Mouse (Mus musculus) layer of hippocampus, postnatal 25 days (tissue): ENCODE results near the gene Rmi1. TPM values are rescaled to one million over a fixed set of nuclear protein-coding genes. Genes with fewer than 3 reads are reported as not detected.
"Not testable (repeated sequence)": the region's sequence is repeated elsewhere in the genome, so short reads cannot be mapped to it uniquely, and the experiment has no call there.

Source experiments
- DNase-seq, 2 experiments: peaks; one replicate each; pipeline ENCODE4 v3.0.0; 2022; ENCODE audit warnings: mixed read lengths in 2 of 2, low spot score in 1 of 2; ENCODE audit errors: extremely low spot score in 1 of 2
- total RNA-seq, 2 experiments: library from RNA; stranded (reverse); gene quantifications; 2 replicates each; pipeline ENCODE4 v1.2.3; 2021

Gene Rmi1
- 10 to 100 TPM; 17.1 to 17.9 TPM for total RNA-seq

DNA sequence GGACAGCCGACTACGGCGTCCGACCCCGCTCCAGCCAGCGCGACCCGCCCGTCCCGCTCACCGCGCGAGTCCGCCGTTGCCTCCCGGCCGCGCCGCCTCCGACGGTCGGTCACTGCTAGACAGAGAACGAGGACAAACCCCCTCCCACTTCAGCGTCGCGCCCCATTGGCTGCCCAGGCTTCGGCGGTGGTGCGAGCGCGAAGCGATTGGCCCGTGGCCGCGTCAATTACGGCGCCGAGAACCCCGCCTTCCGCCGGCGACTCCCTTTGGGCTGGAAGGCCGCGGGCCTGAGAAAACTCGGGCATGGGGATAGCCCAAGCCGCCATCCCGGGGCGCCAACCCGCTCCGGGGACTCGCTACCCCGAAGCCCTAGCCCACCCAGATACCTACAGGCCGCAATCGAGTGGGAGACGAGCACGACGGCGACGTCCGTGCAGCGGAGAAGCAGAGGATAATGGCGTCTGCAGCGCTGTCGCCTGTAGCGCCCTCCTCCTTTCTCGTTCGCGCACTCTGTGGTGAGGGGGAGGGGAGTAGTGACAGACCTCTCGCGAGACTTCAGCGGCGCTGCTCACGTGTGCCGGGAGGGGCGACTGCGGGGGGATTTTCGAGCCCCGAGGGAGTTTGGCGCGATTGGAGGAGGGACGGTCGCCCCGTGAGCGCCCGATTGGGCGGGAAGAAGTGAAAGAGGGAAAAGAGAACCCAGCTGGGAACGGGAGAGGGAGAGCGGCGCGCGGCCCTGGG lies at the start of gene Rmi1:
TSS of gene Rmi1 (plus strand) at position 246 of the 741 bp plus-strand sequence.
- peak; percentile 97 to 99 for DNase-seq

GRCm38 (mm10) chr13:58352996-58353395 lies 49.1 kb upstream of the Rmi1 start:
- no peak for DNase-seq

DNA sequence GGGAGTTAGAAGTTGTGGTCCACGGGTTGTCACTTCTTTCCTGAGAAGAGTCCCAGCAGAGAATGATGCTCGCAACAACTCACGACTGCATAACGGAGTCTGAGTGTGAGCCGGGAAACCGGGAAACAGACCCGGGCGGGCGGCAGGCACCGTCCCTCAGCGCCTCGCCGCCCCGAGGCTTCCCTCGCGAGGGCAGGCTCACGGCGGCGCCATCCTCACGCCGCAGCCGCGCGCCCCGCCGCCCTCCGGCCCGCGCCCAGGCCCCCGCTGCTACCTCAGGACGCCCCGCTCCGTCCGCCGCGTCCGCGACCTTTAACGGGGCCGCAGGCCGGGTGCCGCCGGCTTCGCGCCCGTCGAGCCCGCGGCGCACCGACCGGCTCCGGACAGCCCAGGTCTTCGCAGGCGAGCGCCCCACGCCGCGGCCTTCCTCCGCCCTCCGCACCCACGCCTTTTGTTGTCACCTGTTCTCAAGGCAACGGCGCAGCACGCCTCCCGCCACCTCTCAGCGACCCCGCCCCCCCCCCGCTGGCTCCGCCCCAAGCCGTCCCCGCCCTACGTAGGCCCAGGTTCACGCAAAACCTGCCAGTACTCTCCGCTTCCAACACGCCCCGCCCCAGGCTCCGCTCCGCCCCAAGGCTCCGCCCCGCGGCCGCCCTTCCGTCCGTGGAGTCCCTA lies 43.3 kb upstream of the Rmi1 start, which contains the start of gene Kif27:
TSS of gene Kif27 (minus strand) at position 494 of the 675 bp plus-strand sequence.
- peak; percentile 28 to 40 for DNase-seq

DNA sequence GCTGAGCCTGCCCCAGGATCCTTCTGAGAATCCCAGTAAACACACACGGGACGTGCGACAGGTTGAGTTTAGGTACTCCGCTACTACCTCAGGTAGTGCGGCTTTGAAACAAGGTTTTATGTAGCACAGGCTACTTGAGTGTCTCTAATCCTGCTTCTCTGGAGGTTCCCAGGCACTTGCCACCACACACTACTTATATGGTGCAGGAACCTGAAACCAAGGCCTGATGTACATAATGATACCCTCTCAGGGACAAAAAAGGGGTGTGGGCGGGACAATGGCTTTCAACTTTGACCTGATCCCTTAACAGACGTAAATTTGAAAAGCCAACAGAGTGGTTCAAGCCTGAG lies 42.8 kb upstream of the Rmi1 start:
- no peak for DNase-seq

DNA sequence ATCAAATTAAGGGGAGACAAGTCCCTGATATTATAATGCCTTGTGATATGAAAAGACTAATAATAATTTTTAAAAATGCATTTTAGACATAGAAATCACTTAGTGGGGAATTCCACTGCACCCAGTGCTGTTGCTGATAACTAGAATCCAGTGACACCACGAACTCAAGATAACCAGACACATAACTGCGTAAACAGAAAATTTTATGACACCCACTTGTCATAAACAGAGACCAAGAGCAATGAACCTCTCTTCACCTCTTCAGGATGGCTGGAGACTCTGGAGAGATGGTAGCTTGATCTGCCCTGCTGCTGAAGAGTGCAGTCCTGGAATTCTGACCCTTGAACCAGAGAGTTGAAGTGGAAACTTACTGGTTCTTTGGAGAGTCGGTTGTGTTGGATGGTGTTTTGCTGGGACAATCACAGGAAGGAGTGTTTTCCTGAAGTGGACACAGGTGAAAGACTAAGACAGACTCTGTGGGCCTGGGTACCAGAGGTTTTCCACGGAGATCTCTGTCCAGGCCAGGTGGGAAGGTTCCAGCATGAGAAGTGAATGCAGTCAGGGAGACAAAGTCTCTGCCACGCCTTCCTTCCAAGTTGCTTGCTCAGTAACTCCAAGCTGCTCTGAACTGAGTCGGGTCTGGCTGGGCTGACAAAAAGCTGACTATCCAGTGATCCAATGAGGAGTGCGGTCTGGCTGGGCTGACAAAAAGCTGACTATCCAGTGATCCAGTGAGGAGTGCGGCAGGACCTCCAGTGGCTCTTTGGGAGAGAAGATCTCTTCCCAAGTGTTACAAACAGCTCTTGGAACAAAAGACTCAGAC lies 37.5 kb upstream of the Rmi1 start:
- DNase-seq: no peak

DNA sequence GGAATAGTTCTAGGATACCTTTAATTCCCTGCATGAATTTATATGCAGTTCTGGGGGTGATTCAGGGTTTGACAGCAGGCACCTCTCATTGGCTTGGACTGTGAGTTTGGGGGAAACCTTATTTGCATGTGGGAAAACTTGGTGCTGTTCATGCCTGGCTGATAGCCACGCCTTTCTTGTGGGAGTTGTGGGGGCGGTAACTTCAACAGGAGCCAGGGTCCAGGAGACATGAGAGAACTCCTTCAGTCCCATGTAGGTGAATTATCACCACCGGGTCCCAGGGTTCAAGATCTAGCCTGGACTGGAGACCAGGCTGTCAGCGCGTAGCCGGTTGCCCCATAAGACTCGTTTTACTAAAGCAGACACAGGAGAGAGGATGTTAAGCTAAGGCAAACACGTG lies 36.9 kb upstream of the Rmi1 start:
- not testable (repeated sequence) for DNase-seq

DNA sequence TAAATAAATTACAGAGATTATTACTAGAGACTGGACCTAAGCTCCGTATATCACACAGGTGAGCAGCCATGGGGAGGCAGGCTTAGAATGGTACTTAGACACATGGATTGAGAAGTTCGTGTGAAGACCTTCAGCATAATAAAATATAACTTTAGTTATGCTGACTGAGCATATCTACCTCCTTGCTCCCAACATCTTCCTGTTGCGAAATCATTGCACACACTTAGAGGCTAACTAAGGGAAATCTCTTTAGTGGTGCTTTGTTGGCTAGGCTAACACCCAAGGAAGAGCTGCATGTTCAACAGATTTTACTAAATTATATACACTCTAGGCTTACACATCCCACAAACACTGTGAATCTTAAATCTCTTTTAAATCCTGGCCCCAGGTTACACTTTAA lies 35.7 kb upstream of the Rmi1 start:
- DNase-seq: no peak

GRCm38 (mm10) chr13:58367641-58368040 lies 34.4 kb upstream of the Rmi1 start:
- DNase-seq: no peak

GRCm38 (mm10) chr13:58368835-58369234 lies 33.2 kb upstream of the Rmi1 start:
- no peak for DNase-seq

GRCm38 (mm10) chr13:58372278-58373152 lies 29.5 kb upstream of the Rmi1 start:
- DNase-seq: no peak

DNA sequence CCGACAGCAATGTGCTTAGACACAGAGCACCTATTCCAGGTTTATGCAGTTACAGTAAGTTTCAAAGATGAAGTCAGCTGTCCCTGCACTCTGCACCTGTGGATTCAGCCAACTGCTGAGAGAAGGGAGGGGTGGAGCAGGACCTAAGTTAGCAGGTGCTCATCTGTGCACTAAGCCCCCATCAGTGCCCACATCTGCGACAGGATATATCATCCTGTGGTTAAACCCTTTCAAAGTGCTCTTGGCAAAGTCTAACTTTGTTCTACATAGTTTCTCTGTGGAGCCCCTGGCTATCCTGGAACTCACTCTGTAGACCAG lies 28.9 kb upstream of the Rmi1 start:
- no peak for DNase-seq

- no peak for DNase-seq
These were observed 17.7 kb upstream of the Rmi1 start for GRCm38 (mm10) chr13:58384371-58384770.

GRCm38 (mm10) chr13:58384779-58385546 lies 17.1 kb upstream of the Rmi1 start, which contains the start of gene 2210016F16Rik:
2210016F16Rik (minus strand) TSS chr13:58385225.
- DNase-seq: peak; percentile 38 to 40

DNA sequence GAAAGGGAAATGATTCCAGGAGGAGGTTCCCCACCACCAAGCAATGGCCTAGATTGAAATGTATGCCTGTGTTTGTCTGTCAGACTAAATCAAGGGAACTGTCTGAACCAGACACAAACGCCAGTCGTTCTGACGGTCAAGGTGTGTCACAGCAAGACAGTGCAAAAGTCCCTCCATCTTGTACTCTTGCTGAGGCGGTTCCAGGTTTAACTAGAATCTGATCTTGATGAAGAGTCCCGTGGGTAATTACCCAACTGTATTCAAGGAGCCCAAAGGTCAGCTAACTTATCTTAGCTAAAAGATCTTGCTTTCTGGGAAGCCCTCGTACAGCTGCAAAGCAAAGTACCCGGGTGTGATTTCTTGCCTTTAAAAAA lies 16.5 kb upstream of the Rmi1 start:
- DNase-seq: no peak

DNA sequence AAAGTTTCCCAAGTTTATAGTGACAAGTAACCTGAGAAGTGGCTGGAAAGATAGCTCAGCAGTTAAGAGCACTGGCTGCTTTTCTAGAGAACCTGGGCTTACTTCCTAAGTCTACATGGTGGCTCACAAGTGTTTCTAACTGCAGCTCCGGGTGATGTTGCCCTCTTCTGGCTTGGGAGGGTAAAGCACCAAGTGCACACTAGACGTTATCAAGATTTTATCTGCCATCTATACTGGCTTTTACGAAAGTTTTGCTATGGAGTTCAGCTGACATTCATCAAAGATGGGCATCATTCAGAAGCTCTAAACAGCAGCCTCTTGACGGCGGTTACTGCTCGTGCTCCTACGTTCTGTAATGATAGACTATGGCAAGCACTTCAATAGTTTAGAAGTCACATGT lies 14.1 kb upstream of the Rmi1 start:
- peak; percentile 32 to 76 for DNase-seq

DNA sequence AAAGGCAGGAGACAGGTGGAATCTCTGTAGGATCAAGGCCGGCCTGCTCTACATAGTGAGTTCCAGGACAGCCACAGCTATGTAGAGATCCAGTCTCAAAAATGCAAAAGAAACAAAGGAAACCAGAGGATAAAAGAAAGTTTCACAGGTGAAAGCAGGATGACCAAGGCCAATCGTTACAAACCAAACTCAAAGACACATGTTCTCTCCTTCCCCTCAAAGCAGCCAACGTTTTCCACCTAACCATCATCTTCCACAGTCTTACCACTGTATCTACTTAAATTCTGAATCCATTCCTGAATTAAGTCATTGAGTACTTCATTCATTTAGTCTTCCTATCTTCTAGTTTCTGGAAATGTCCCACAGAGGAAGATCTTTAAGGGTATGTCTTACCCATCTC lies 13.7 kb upstream of the Rmi1 start:
- DNase-seq: no peak

- no peak for DNase-seq
These were observed 12.6 kb upstream of the Rmi1 start for GRCm38 (mm10) chr13:58389324-58389951.

GRCm38 (mm10) chr13:58394392-58394791 lies 7.7 kb upstream of the Rmi1 start:
- not testable (repeated sequence) for DNase-seq

DNA sequence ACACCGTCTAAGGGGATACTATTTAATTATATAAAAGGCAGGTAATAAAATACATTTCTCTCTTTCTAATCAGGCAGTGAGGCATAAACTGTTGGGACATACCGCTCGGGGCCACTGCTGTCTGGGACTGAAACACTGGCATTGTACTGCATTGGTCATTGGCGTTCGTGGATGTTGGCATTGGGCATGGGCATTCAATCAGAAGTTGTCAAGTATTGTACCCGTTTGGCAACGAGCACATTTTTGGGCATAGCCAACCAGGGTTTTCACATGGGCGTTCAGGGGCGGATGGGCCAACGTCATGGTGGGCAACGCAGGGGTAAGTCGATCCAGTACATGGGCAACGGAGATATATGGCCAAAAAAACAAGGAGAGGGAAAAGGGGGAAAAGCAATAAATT lies 4.4 kb upstream of the Rmi1 start:
- no peak for DNase-seq
